Mouse (Mus musculus) embryo, embryonic 10 days (tissue): Measurements from ENCODE around the gene Zmiz1.

ENCODE experiments used
- DNase-seq: peaks from one replicate; pipeline ENCODE4 v3.0.0-alpha.2; 2015; ENCODE audit warnings: low spot score

Gene Zmiz1

GRCm38 (mm10) chr14:25472981-25473649, 14.1 kb downstream of the Zmiz1 start:
- no peak for DNase-seq

DNA sequence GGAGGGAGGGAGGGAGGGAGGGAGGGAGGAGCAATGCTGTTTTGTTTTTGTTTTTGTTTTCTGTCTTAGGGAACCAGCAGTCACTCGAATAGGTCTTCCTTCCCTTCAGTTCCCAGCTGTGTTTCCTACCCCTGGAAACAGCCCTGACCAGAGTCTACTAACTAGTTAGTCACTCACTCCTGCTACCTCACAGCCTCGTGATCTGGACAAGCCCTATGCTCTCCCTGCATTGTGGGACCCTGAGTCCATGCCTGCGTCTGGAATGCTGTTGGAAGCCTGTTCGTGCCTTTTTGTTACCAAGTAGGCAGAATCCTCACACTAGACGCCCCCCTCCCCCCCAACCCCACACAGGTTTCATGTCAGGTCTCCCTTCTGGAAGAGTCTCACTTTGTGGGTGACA, 15.0 kb downstream of the Zmiz1 start:
- DNase-seq = no peak

GRCm38 (mm10) chr14:25474732-25475131, 15.7 kb downstream of the Zmiz1 start:
- no peak for DNase-seq

- no peak for DNase-seq
Observed at GRCm38 (mm10) chr14:25476048-25476447, 17.1 kb downstream of the Zmiz1 start.

DNA sequence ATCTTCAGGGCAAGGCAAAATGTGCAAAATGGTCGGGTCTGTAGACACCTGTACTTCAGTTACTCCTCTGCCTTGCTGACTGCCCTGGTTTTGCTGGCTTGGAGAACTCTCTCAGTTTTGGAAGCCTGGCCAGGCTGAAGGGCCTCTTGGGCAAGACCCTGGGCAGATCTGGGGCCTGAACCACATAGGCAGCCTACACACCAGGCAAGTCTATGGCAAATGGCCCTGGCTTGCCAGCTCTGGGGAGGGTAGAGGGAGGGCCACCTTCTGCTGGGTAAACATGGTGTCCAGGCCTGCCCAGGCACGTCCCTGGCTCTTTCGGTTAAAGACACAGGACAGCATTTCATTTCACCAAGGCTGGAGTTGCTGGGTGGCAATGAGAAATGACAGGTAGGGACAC, 17.5 kb downstream of the Zmiz1 start:
- no peak for DNase-seq

- DNase-seq = no peak
Observed at GRCm38 (mm10) chr14:25477268-25477667, 18.3 kb downstream of the Zmiz1 start.

- no peak for DNase-seq
Observed at GRCm38 (mm10) chr14:25478257-25478656, 19.3 kb downstream of the Zmiz1 start.

DNA sequence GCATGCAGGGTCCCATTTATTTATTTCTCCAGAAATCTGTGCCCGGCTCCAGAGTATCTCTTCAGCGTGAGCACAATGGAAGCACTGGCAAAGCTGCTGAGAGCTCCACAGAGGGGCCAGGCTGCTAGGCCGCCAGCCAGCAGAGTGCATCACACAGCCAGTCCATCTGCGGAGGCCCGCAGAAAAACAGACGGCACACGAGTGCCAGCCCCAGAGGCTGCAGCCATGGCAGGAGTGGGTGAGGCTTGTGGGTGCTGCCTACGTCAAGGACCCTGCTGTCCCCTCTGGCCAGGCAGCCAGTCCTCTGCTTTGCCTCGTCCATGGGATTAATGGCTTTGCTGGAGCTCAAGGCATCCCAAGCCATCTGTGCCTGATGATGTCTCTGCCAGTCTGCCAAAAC, 19.8 kb downstream of the Zmiz1 start:
- no peak for DNase-seq

GRCm38 (mm10) chr14:25479841-25480252, 20.9 kb downstream of the Zmiz1 start:
- DNase-seq = no peak

- DNase-seq = no peak
Observed at GRCm38 (mm10) chr14:25480443-25480842, 21.5 kb downstream of the Zmiz1 start.

- no peak for DNase-seq
Observed at GRCm38 (mm10) chr14:25480916-25481666, 22.1 kb downstream of the Zmiz1 start.

GRCm38 (mm10) chr14:25481667-25482331, 22.8 kb downstream of the Zmiz1 start:
- no peak for DNase-seq

DNA sequence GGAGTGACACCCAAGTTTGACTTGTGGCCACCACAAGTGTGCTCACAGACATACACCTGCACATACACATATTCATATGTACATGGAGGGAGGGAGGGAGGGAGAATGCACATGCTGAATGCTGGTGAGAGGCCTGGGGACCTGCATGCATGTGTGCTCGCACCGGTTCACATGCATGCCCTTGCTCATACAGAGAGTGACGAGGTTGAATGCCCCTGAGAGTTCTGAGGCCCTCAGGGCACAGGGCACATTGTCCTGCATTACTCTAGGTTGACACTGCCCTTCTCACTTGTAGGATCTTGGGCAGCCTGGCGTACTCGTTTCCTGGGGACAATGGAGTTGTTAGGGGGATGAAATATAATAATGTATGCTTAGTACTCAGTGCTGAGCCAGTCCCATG, 23.4 kb downstream of the Zmiz1 start:
- DNase-seq = no peak

- no peak for DNase-seq
Observed at GRCm38 (mm10) chr14:25483285-25483684, 24.3 kb downstream of the Zmiz1 start.

DNA sequence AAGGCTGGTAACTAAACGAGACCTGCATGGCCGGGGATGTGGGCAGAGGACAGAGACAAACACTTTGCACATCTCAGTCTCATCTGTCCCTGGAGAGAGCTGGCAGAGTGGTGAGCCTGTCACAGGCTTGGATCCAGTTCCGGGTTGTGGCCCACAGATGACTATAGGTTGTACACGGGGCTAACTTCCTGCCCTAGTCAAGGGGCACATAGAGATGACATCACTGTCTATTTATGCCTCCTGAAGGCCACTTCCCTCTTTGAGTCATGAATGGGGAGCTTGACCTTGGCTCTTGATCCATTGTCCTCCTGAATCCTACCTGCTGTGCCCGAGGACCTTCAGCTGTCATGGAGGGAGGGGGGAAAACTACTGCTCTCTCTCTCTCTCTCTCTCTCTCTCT, 25.1 kb downstream of the Zmiz1 start:
- peak; percentile 39 for DNase-seq

DNA sequence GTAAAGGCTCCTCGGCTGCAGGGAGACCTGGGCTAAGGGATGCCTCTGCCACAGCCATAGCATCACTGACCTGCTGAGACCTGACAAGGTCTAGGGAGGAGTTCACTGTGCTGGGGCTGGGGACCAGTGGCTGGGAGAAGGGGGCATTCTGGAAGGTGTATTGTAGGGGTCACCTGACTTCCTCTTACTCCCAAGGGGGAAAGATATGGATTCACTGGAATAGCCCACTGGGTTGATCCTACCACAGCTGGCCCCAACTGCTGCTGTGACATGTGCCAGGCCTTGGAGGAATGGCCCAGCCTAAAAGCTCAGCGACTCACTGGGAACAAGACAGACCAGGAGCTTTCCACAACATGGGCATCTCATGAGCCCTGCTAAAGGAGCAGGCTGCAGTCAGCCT, 27.2 kb downstream of the Zmiz1 start:
- DNase-seq = no peak

DNA sequence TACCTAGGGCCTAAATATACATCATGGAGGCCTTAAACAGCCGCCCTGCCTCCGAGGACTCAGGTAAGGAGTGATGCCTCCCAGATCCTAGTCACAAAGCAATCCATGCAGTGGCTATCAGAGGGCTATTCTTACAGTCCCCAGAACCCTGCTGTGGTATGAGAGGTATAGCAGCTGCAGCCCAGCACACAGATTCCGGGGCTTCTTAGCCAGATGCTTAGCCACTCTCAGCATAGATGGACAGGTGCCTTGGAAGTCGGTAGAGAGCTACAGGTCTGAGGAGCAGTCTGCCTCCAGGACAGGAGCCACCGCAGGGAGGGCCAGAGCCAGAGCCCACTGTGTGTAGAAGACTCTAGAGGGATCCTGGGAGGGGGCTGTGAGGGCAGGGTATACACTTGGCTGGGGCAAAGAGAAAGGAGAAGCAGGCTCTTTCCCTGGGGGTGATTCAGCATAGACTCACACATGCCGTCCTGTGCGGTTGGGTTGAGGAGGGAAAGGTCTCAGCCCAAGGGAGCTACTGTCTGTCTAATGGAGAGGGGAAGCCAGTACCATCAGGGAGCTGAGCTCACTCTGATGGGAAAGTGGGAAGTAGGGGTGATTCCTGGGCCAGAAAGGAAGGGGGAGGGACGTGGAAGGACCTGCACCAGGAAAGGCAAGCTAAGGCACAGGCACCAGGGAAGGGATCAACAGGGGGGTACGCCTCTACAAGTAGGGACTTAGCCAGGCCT, 27.9 kb downstream of the Zmiz1 start:
- DNase-seq = no peak

GRCm38 (mm10) chr14:25487470-25487955, 28.5 kb downstream of the Zmiz1 start:
- no peak for DNase-seq

DNA sequence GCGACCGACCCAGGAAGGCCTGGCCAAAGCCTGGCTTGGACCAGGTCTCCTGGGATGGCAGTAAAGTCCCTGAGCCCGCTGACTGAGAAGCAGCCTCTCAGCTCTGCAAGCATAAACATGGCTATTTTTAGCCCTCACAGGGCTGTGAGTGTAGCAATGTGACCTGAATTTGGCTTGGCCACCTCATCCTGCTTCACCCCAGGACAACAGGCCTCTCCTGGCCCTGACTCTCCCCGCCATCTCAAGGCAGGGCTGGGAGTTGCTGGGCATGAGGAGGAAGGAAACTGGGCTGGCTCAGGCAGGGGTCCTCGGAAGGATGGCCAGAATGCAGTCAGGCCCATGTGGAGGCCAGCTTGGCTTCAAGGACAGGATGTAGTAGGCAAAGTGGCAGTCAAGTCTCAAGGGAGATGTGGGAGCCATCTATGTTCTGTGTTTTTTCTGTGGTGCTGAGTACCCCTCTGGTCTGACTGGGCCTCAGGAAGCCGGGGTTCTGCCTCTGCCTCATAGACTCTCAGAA, 29.2 kb downstream of the Zmiz1 start:
- DNase-seq = no peak

DNA sequence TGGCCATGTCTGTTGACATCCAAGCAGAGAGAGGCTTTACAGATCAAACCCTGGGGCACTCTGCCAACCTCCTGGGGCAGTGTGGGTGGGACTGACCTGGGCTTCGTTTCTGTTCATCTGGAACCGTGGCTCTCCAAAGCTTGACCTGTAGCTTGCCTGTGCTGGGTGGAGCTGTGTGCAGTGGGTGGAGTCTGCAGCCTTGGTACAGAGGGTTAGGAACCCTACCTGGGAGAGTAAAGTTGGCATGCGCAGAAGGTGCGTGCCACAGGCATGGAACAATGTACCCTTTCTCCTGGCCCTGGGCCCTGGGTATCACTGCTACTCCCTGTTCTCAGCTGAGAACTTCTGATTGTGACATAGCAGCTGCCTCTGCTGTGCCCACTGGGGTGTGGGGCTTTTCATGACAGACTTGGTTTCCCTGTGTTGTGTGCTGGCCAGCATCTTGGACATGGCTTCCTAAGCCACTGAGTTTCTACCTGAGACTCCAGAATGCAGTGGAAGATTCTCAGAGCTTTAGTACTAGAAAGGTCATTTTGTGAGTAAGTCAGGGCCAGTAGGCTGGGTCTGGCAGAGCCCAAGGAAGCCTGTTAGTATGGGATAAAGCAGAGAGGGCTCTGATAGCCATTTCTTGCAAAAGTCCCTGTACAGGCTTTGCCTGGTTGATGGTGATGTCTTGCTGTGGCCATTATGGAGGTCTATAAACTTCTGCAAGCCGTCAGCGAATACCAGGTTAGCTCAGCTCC, 30.5 kb downstream of the Zmiz1 start:
- DNase-seq = no peak

GRCm38 (mm10) chr14:25491961-25492360, 33.0 kb downstream of the Zmiz1 start:
- no peak for DNase-seq
